Mouse (Mus musculus) midbrain, embryonic 14.5 days (tissue): Measurements from ENCODE around the gene Msi1. TPM values are rescaled to one million over a fixed set of nuclear protein-coding genes. Genes with fewer than 3 reads are reported as not detected.
A peak's percentile ranks its signal among the peaks of the same experiment; 100 is the strongest.
"Not testable (repeated sequence)": the region's sequence is repeated elsewhere in the genome, so short reads cannot be mapped to it uniquely, and the experiment has no call there.

ENCODE experiments used
- ATAC-seq: fragments of 200-750 bp; cut with Nextera tagmentation; 2 replicates; pipeline ENCODE4 v1.8.0; 2017; ENCODE audit warnings: moderate number of reproducible peaks, moderate library complexity; ENCODE audit not compliant: low FRiP score, low TSS enrichment
- DNase-seq: peaks from one replicate; pipeline ENCODE4 v3.0.0-alpha.2; 2015
- H3K27ac ChIP-seq: fragments of 300-500 bp; sonication (generic); replicated peaks from 2 replicates; pipeline ENCODE4 v1.5.1; 2014; ENCODE audit warnings: mild to moderate bottlenecking, low read depth, low read length, moderate library complexity
- H3K27me3 ChIP-seq: fragments of 300-500 bp; sonication (generic); 2 replicates; pipeline ENCODE4 v1.6.1; 2014; ENCODE audit warnings: low read length, control low read depth, mixed read lengths; ENCODE audit not compliant: control insufficient read depth, insufficient read depth
- H3K36me3 ChIP-seq: fragments of 300-500 bp; sonication (generic); 2 replicates; pipeline ENCODE4 v1.6.1; 2014; ENCODE audit warnings: low read length, control low read depth; ENCODE audit not compliant: control insufficient read depth, insufficient read depth
- H3K4me1 ChIP-seq: fragments of 300-500 bp; sonication (generic); 2 replicates; pipeline ENCODE4 v1.6.1; 2014; ENCODE audit warnings: mild to moderate bottlenecking, antibody characterized with exemption, low read length, control low read depth; ENCODE audit not compliant: control insufficient read depth, insufficient read depth
- H3K4me2 ChIP-seq: fragments of 300-500 bp; sonication (generic); 2 replicates; pipeline ENCODE4 v1.6.1; 2014; ENCODE audit warnings: mild to moderate bottlenecking, low read length, moderate library complexity
- H3K4me3 ChIP-seq: fragments of 300-500 bp; sonication (generic); replicated peaks from 2 replicates; pipeline ENCODE4 v1.5.1; 2014; ENCODE audit warnings: low read depth, low read length
- H3K9ac ChIP-seq: fragments of 300-500 bp; sonication (generic); replicated peaks from 2 replicates; pipeline ENCODE4 v1.6.1; 2014; ENCODE audit warnings: mild to moderate bottlenecking, low read length, moderate library complexity
- H3K9me3 ChIP-seq: fragments of 300-500 bp; sonication (generic); 2 replicates; pipeline ENCODE4 v1.6.1; 2016; ENCODE audit warnings: low read length, control low read depth, mixed read lengths; ENCODE audit not compliant: control insufficient read depth
- WGBS: fragments of 180-500 bp; shearing (Covaris S2); extraction: QIAGEN DNeasy Blood & Tissue Kit; methylation state at CpG from one replicate; pipeline ENCODE4 v1.1.7; 2014; 5-methylcytosine and 5-hydroxymethylcytosine counted together
- polyA plus RNA-seq: library from polyadenylated mRNA; unstranded; fragments of >200 nt; fragmentation: Nextera tagmentation; extraction: Ambion mirVana; gene quantifications from 2 replicates; pipeline ENCODE4 v1.2.1, GENCODE M21; 2014

The Msi1 gene
- polyA plus RNA-seq, 1 experiment from 2014 or later, result 101 TPM

DNA sequence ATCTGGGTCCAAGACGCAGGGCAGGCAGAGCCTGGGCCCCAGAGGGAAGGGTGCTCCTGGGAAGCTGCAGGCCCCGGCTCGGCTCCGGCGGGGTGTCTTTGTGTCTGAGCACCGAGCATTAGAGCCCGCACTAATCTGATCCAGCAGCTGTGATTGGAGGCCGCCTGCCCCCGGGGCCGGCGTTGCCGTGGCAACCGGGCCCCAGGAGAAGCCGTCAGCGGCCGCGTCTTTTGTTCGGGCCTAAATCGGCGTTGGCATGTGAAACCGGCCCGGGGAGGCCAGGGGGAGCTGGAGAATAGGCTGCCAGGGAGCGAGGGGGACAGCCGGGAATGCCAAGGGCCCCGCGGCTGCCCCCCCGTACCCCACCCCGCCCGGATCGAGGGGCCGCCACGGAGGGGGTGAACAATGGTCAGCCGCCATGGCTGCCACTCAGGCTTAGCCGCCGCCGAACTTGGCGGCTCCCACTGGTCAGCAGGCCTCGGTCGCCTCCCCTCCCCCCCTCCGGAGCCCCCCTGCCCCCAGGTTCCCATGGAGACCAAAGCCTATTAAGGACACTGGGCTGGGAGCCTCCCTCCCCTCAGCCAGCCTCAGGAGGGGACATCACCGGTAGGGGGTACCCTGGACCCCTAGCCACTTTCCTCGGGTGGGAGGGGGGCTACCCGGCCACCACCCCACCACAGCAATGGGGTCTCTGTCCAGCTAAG is 7.2 kb downstream of the Msi1 start:
- Histone ChIP-seq H3K9me3 (no peaks in the 10 kb centered on the region), H3K9ac (peak overlapping the region; percentile 73), H3K4me2 (peak overlapping the region; percentile 96), H3K4me1 (peaks cover 73% of the 10 kb centered on the region), H3K4me3 (peak overlapping the region; percentile 31), H3K27me3 (no peaks in the 10 kb centered on the region), H3K36me3 (peaks cover 55% of the 10 kb centered on the region), H3K27ac (peak overlapping the region; percentile 100)
- DNase-seq (peak; percentile 98), ATAC-seq (peak; percentile 86)
- under 1% methylated on average over 41 of the region's 43 CpGs for WGBS

- Histone ChIP-seq H3K4me1 (peaks cover 69% of the 10 kb centered on the region), H3K4me2 (peak overlapping the region; percentile 96), H3K4me3 (peak overlapping the region; percentile 31), H3K9me3 (no peaks in the 10 kb centered on the region), H3K27ac (peak overlapping the region; percentile 100), H3K9ac (peak overlapping the region; percentile 73), H3K36me3 (peaks cover 63% of the 10 kb centered on the region), H3K27me3 (no peaks in the 10 kb centered on the region)
- DNase-seq (peak; percentile 43), ATAC-seq (no peak)
- 11% methylated on average over 7 of the region's 7 CpGs for WGBS
These were observed 8.0 kb downstream of the Msi1 start for GRCm38 (mm10) chr5:115437242-115437944.

DNA sequence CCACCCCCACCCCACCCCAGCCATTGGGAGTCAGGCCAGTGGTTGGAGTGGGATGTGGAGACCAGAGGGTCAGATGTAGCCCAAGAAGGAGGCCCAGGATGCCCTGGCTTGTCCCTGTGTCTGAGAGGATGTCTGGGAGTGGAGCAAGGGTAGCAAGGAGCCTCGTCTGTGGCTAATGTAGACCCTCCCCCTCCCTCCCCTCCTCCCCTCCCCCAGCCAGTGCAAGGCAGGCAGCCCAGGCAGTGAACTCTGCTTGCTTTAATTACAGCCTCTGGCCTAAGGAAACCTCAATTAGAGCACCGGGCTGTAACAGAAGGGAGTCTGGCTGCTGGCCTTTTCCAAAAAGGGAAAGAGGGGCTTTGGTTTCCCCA is 8.5 kb downstream of the Msi1 start:
- WGBS, result 0% methylated on average over 2 of the region's 2 CpGs
- H3K9ac ChIP-seq, result peak overlapping the region; percentile 40; the same call in 1 of the 2 replicates
- H3K9me3 ChIP-seq, result no peaks in the 10 kb centered on the region
- no peaks in the 10 kb centered on the region for H3K27me3 ChIP-seq
- H3K36me3 ChIP-seq, result peaks cover 63% of the 10 kb centered on the region
- no peak for ATAC-seq
- H3K4me1 ChIP-seq, result peaks cover 63% of the 10 kb centered on the region
- peak overlapping the region; percentile 31 for H3K4me3 ChIP-seq
- H3K4me2 ChIP-seq, result peak overlapping the region; percentile 96
- peak overlapping the region; percentile 100 for H3K27ac ChIP-seq
- peak; percentile 67 for DNase-seq

GRCm38 (mm10) chr5:115438667-115439066 is 9.3 kb downstream of the Msi1 start:
- WGBS, result 8% methylated on average over 7 of the region's 7 CpGs
- Histone ChIP-seq H3K36me3 (peaks cover 67% of the 10 kb centered on the region), H3K4me1 (peaks cover 56% of the 10 kb centered on the region), H3K9me3 (no peaks in the 10 kb centered on the region), H3K27me3 (no peaks in the 10 kb centered on the region), H3K4me2 (peak overlapping the region; percentile 96), H3K27ac (peak overlapping the region; percentile 100), H3K4me3 (peak overlapping the region; percentile 31), H3K9ac (peak overlapping the region; percentile 40; the same call in 1 of the 2 replicates)
- no peak for ATAC-seq
- no peak for DNase-seq

- peak overlapping the region; percentile 67 for H3K27ac ChIP-seq
- H3K4me2 ChIP-seq, result peak overlapping the region; percentile 15; the same call in 1 of the 2 replicates
- WGBS, result 29% methylated on average over 14 of the region's 14 CpGs
- H3K27me3 ChIP-seq, result no peaks in the 10 kb centered on the region
- H3K36me3 ChIP-seq, result peaks cover 85% of the 10 kb centered on the region
- DNase-seq (peak; percentile 92), ATAC-seq (no peak)
- peaks cover 30% of the 10 kb centered on the region for H3K4me1 ChIP-seq
- no peaks in the 10 kb centered on the region for H3K9me3 ChIP-seq
- H3K9ac ChIP-seq, result no peak overlapping the region; the same call in 1 of the 2 replicates
- H3K4me3 ChIP-seq, result no peak overlapping the region
These were observed 11.9 kb downstream of the Msi1 start for GRCm38 (mm10) chr5:115441205-115441849.

DNA sequence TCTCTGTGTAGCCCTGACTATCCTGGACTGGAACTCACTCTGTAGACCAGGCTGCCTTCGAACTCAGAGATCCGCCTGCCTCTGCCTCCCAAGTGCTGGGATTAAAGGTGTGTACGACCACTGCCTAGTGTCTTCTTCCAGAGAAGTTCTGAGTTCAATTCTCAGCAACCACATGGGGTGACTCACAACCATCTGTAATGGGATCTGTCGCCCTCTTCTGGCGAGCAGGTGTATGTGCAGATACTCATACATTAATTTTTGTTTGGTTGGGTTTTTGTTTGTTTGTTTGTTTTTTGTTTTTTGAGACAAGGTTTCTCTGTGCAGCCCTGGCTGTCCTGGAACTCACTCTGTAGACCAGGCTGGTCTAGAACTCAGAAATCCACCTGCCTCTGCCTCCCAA is 13.3 kb downstream of the Msi1 start:
- H3K4me1 ChIP-seq, result peaks cover 19% of the 10 kb centered on the region
- DNase-seq, ATAC-seq, H3K9me3 ChIP-seq, H3K27ac ChIP-seq, H3K9ac ChIP-seq, H3K27me3 ChIP-seq, H3K4me2 ChIP-seq, H3K4me3 ChIP-seq: not testable (repeated sequence)
- 77% methylated on average over 5 of the region's 5 CpGs for WGBS
- H3K36me3 ChIP-seq, result peaks cover 94% of the 10 kb centered on the region

- ATAC-seq (no peak), DNase-seq (no peak)
- Histone ChIP-seq H3K4me1 (peaks cover 4% of the 10 kb centered on the region; the same call in 1 of the 2 replicates), H3K36me3 (peaks cover 99% of the 10 kb centered on the region), H3K27me3 (no peaks in the 10 kb centered on the region), H3K27ac (no peak overlapping the region), H3K9me3 (no peaks in the 10 kb centered on the region), H3K4me3 (no peak overlapping the region), H3K4me2 (no peak overlapping the region), H3K9ac (no peak overlapping the region)
- WGBS, result 64% methylated on average over 11 of the region's 11 CpGs
These were observed 14.7 kb downstream of the Msi1 start for GRCm38 (mm10) chr5:115444130-115444529.

GRCm38 (mm10) chr5:115447108-115447507 is 17.7 kb downstream of the Msi1 start:
- no peaks in the 10 kb centered on the region for H3K27me3 ChIP-seq
- no peak overlapping the region for H3K9ac ChIP-seq
- peak overlapping the region; percentile 32; the same call in 1 of the 2 replicates for H3K27ac ChIP-seq
- DNase-seq, result no peak
- 85% methylated on average over 17 of the region's 17 CpGs for WGBS
- H3K9me3 ChIP-seq, result no peaks in the 10 kb centered on the region
- H3K4me1 ChIP-seq, result no peaks in the 10 kb centered on the region
- no peak overlapping the region for H3K4me2 ChIP-seq
- no peak overlapping the region for H3K4me3 ChIP-seq
- no peak for ATAC-seq
- H3K36me3 ChIP-seq, result peaks cover 100% of the 10 kb centered on the region
